Mouse (Mus musculus) gastrocnemius, postnatal 10 days (tissue): ENCODE data around the gene Slc22a4. TPM values are rescaled to one million over a fixed set of nuclear protein-coding genes. Genes with fewer than 3 reads are reported as not detected.

ENCODE experiments used
- total RNA-seq, 2 experiments: library from RNA; stranded (reverse); gene quantifications; 2 replicates each; pipeline ENCODE4 v1.2.3; 2021

The Slc22a4 gene
- total RNA-seq, 2 experiments from 2014 or later: 1.4 to 2.8 TPM

Other genes starting within 250 kb of the Slc22a4 start
- 1 to 10 TPM; 3.5 to 4.0 TPM for gene Gm12216, start 168.8 kb downstream of the Slc22a4 start, total RNA-seq
- gene Slc22a5, start 136.4 kb downstream of the Slc22a4 start, total RNA-seq: 10 to 100 TPM in 1 of 2 experiments, 1 to 10 TPM in 1; 7.4 to 10.7 TPM
- 1 to 10 TPM; 1.7 to 2.6 TPM for gene Slc22a21, start 47.8 kb downstream of the Slc22a4 start, total RNA-seq
- 10 to 100 TPM; 26.0 to 37.9 TPM for gene Pdlim4, start 40.9 kb upstream of the Slc22a4 start, total RNA-seq
- 10 to 100 TPM; 21.1 to 27.7 TPM for gene P4ha2, start 72.0 kb upstream of the Slc22a4 start, total RNA-seq
- not detected for gene Csf2, start 221.6 kb upstream of the Slc22a4 start, total RNA-seq
- gene Il3, start 239.2 kb upstream of the Slc22a4 start, total RNA-seq: not detected